Mouse (Mus musculus) brain, embryonic 14.5 days (tissue): ENCODE data around the gene Snx10.

ENCODE experiments used
- CTCF ChIP-seq: fragments of 200-500 bp; IDR thresholded peaks from 2 replicates; pipeline ENCODE4 v1.5.1; 2012; ENCODE audit warnings: inconsistent platforms, mild to moderate bottlenecking, moderate library complexity, borderline replicate concordance; ENCODE audit not compliant: insufficient read depth, insufficient read length; ENCODE audit errors: extremely low read depth
- POLR2A ChIP-seq: fragments of 200-500 bp; IDR thresholded peaks from 2 replicates; pipeline ENCODE4 v1.6.1; 2012; ENCODE audit warnings: mild to moderate bottlenecking, inconsistent platforms, borderline replicate concordance; ENCODE audit not compliant: poor library complexity, insufficient read depth, insufficient read length, severe bottlenecking; ENCODE audit errors: extremely low read depth

DNA sequence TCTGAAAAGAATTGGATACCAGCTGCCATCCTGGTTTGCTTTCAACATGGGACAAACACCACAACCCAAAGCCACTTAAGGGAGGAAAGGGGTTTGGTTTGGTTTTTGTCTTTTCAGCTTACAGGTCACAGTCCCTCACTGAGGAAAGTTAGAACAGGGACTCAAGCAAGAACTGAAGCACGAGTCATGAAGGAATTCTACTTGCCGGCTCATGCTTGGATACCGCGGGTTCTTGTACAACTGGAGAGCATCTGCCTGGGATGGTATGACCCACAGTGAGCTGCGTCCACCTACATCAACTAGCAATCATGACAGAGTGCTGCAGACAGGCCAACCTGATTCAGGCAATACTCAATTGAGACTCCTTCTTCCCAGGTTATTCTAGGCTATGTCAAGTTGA, 37.0 kb upstream of the Snx10 start:
- TF ChIP-seq POLR2A (no peak), CTCF (no peak)
